8 mouse cellular contexts compared by ENCODE assay signal in genomic region chr8:122280588-122281316, GRCm38 (mm10). TPM values are rescaled to one million over a fixed set of nuclear protein-coding genes. Genes with fewer than 3 reads are reported as not detected.
DNase-seq lines count a peak whose midpoint lies in the region; ATAC-seq lines count a peak whose summit lies in the region.

No protein-coding gene starts in this region.

- H3K9me3 ChIP-seq in hindbrain, embryonic 14.5 days (ENCODE audit: control insufficient read depth, low read length), result no peaks in the 10 kb centered on the region
- no peaks in the 10 kb centered on the region for H3K9me3 ChIP-seq in lung, embryonic 16.5 days (ENCODE audit: control insufficient read depth, low read length)
- H3K9me3 ChIP-seq in stomach, embryonic 16.5 days (replicated peaks; ENCODE audit: control insufficient read depth, low read length), result no peaks in the 10 kb centered on the region

- H3K4me1 ChIP-seq in hindbrain, embryonic 14.5 days (replicated peaks; ENCODE audit: control insufficient read depth, insufficient read depth, low read length), result peaks cover 22% of the 10 kb centered on the region
- peaks cover 35% of the 10 kb centered on the region for H3K4me1 ChIP-seq in lung, embryonic 16.5 days (replicated peaks; ENCODE audit: control insufficient read depth, insufficient read depth, low read length)
- H3K4me1 ChIP-seq in stomach, embryonic 16.5 days (ENCODE audit: control insufficient read depth, insufficient read depth, low read length), result peaks cover 37% of the 10 kb centered on the region

- ATAC-seq in hindbrain, embryonic 14.5 days (ENCODE audit: low FRiP score), result peak; percentile 1; the same call in 1 of the 2 replicates
- peak; percentile 24 for ATAC-seq in lung, embryonic 16.5 days (ENCODE audit: low read depth)
- ATAC-seq in stomach, embryonic 16.5 days (ENCODE audit: insufficient read depth, low FRiP score), result peak; percentile 16

- no peak overlapping the region for H3K9ac ChIP-seq in hindbrain, embryonic 14.5 days
- peak overlapping the region; percentile 72 for H3K9ac ChIP-seq in lung, embryonic 16.5 days (ENCODE audit: low read length)
- H3K9ac ChIP-seq in stomach, embryonic 16.5 days (ENCODE audit: low read length), result peak overlapping the region; percentile 73

- H3K27ac ChIP-seq in hindbrain, embryonic 14.5 days, result 0 out of 2 replicates have a peak overlapping the region, but pooled peaks have one; percentile 49
- peak overlapping the region; percentile 81 for H3K27ac ChIP-seq in lung, embryonic 16.5 days (ENCODE audit: low read length)
- peak overlapping the region; percentile 88 for H3K27ac ChIP-seq in stomach, embryonic 16.5 days (ENCODE audit: low read length)

- peak overlapping the region; percentile 60; the same call in 1 of the 2 replicates for H3K4me3 ChIP-seq in hindbrain, embryonic 14.5 days (replicated peaks; ENCODE audit: low read length)
- peak overlapping the region; percentile 61 for H3K4me3 ChIP-seq in lung, embryonic 16.5 days (ENCODE audit: low read length)
- H3K4me3 ChIP-seq in stomach, embryonic 16.5 days (replicated peaks; ENCODE audit: low read length), result peak overlapping the region; percentile 83

- peak overlapping the region; percentile 98 for H3K4me2 ChIP-seq in hindbrain, embryonic 14.5 days (replicated peaks)
- H3K4me2 ChIP-seq in lung, embryonic 16.5 days (ENCODE audit: low read depth, low read length), result peak overlapping the region; percentile 75
- H3K4me2 ChIP-seq in stomach, embryonic 16.5 days (ENCODE audit: low read depth, low read length), result peak overlapping the region; percentile 98

- WGBS in hindbrain, embryonic 14.5 days, result 14% methylated on average over 20 of the region's 20 CpGs
- WGBS in lung, embryonic 16.5 days, result 6% methylated on average over 20 of the region's 20 CpGs
- WGBS in stomach, embryonic 16.5 days, result 9% methylated on average over 20 of the region's 20 CpGs

- H3K36me3 ChIP-seq in hindbrain, embryonic 14.5 days (replicated peaks; ENCODE audit: control insufficient read depth, insufficient read depth), result no peaks in the 10 kb centered on the region
- H3K36me3 ChIP-seq in lung, embryonic 16.5 days (ENCODE audit: control insufficient read depth, insufficient read depth, low read length), result no peaks in the 10 kb centered on the region
- H3K36me3 ChIP-seq in stomach, embryonic 16.5 days (ENCODE audit: control insufficient read depth, insufficient read depth, low read length), result no peaks in the 10 kb centered on the region

- peak; percentile 29 for DNase-seq in adrenal gland, postnatal 10 days
- DNase-seq in adrenal gland, adult 8-10 months, result no peak
- DNase-seq in spleen, postnatal 36 days (ENCODE audit: low spot score in 2 of 2), result peak; percentile 70 to 78
- no peak for DNase-seq in spleen, postnatal 4 days (ENCODE audit: low spot score in 2 of 2)
- DNase-seq in hindbrain, embryonic 14.5 days (ENCODE audit: low spot score), result no peak
- DNase-seq in urinary bladder, adult 18-20 months (ENCODE audit: low spot score in 2 of 2), result no peak

- no peaks in the 10 kb centered on the region for H3K27me3 ChIP-seq in hindbrain, embryonic 14.5 days (ENCODE audit: control insufficient read depth, insufficient read depth, low read length)
- H3K27me3 ChIP-seq in lung, embryonic 16.5 days (ENCODE audit: control insufficient read depth, insufficient read depth, low read depth, low read length), result no peaks in the 10 kb centered on the region
- no peaks in the 10 kb centered on the region for H3K27me3 ChIP-seq in stomach, embryonic 16.5 days (ENCODE audit: control insufficient read depth, insufficient read depth, low read length)

RNA-seq across cellular contexts. Expression of gene Zfpm1, which starts 1.2 kb away (rescaled TPM):
- 10 to 100 TPM; 27.2 to 29.0 TPM for total RNA-seq in adrenal gland, postnatal 10 days (2021)
- 10 to 100 TPM; 17.3 to 35.3 (median 28.0) TPM for total RNA-seq in adrenal gland, adult 8-10 months (2022)
- polyA plus RNA-seq in hindbrain, embryonic 14.5 days (2014; fragmentation: Nextera tagmentation; extraction: Ambion mirVana), result 1.8 and 2.0 TPM in 2 replicates
- polyA plus RNA-seq in lung, embryonic 16.5 days (2015; fragmentation: Nextera tagmentation; extraction: Ambion mirVana), result 0.82 and 1.2 TPM in 2 replicates
- polyA plus RNA-seq in stomach, embryonic 16.5 days (2015; fragmentation: Nextera tagmentation; extraction: Ambion mirVana), result 2.0 and 2.1 TPM in 2 replicates

Comparison
In these comparisons a context has a peak if more than half of its experiments do, and no peak if none do; other contexts are left out.
1. DNase-seq: peak in adrenal gland, postnatal 10 days (single experiment) and spleen, postnatal 36 days (2 of 2); none in adrenal gland, adult 8-10 months (single experiment), spleen, postnatal 4 days (0 of 2), hindbrain, embryonic 14.5 days (single experiment) and urinary bladder, adult 18-20 months (0 of 2).
2. Peak in every context shown above with its lines, with median percentiles within 50 percentile points of each other: ATAC-seq, H3K27ac ChIP-seq, H3K4me2 ChIP-seq and H3K4me3 ChIP-seq.